Mouse (Mus musculus) thymus, adult 2 months (tissue): ENCODE measurements at regions not wholly inside any gene's neighbourhood (a gene's known extent, or its start where the extent isn't known, plus 50 kb on each side); places are given as distances from the start of the nearest gene placed in this dataset.
"Not testable (repeated sequence)": the region's sequence is repeated elsewhere in the genome, so short reads cannot be mapped to it uniquely, and the experiment has no call there.

Experiments
- DNase-seq: peaks from one replicate; pipeline ENCODE4 v3.0.0; 2021
- H3K27ac ChIP-seq: fragments of 200-500 bp; 2 replicates; pipeline ENCODE4 v1.5.1; 2012; ENCODE audit warnings: low read length, control low read depth; ENCODE audit not compliant: control insufficient read depth, insufficient read depth
- H3K27me3 ChIP-seq: fragments of 200-500 bp; 2 replicates; pipeline ENCODE4 v1.6.1; 2012; ENCODE audit warnings: mild to moderate bottlenecking, low read length, moderate library complexity, mixed read lengths; ENCODE audit not compliant: control insufficient read depth, insufficient read depth
- H3K36me3 ChIP-seq: fragments of 200-500 bp; 2 replicates; pipeline ENCODE4 v1.6.1; 2012; ENCODE audit warnings: mild to moderate bottlenecking, low read length, moderate library complexity; ENCODE audit not compliant: control insufficient read depth, insufficient read depth
- H3K4me1 ChIP-seq: fragments of 200-500 bp; replicated peaks from 2 replicates; pipeline ENCODE4 v1.6.1; 2012; ENCODE audit warnings: low read length; ENCODE audit not compliant: control insufficient read depth, insufficient read depth
- H3K4me3 ChIP-seq: fragments of 200-500 bp; 2 replicates; pipeline ENCODE4 v1.5.1; 2012; ENCODE audit warnings: mild to moderate bottlenecking, low read length, control low read depth, moderate library complexity; ENCODE audit not compliant: control insufficient read depth, insufficient read depth
- CTCF ChIP-seq: fragments of 200-500 bp; IDR thresholded peaks from 2 replicates; pipeline ENCODE4 v1.5.1; 2012; ENCODE audit warnings: mild to moderate bottlenecking, control low read depth, low read length, moderate library complexity, borderline replicate concordance; ENCODE audit not compliant: control insufficient read depth, poor library complexity, insufficient read depth; ENCODE audit errors: extremely low read depth
- POLR2A ChIP-seq: fragments of 200-500 bp; IDR thresholded peaks from 2 replicates; pipeline ENCODE4 v1.6.1; 2012; ENCODE audit warnings: mild to moderate bottlenecking, low read length, control low read depth, moderate library complexity; ENCODE audit not compliant: control insufficient read depth, poor library complexity, insufficient read depth; ENCODE audit errors: extremely low read depth
- WGBS: fragments of 180-500 bp; shearing (Covaris S2); methylation state at CpG from one replicate; pipeline ENCODE4 v1.1.7; 2018; 5-methylcytosine and 5-hydroxymethylcytosine counted together

DNA sequence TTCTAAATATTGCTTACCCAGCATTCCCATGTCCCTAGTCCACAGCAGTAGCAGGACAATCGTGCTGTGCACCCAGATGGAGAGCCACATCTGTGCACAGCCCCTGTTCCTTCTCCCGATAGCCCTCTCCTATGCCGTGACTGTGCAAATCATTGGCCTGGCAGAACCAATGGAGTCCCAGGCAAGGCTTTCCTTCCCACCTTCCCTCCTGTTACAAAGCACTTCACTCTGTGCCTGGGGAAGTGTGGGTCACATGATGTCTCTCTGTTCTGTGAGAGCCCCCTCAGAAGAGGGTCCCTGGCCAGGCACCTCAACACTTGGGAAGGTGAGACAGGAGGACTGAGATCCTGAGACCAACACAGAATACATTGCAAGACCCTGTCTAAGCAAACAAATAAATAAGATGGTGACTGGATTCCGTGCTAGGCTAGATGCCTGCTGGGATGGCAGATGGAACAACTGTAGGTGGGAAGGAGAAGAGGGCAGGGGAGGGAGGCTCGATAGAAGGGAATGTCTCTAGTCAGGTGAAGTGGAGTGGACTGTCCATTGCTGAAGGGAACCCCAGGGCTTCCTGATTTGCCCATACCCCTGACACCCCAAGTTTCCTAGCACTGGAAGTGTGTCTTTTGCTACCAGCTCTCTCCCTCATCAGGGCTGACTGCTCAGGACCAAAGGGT, 73.5 kb downstream of the Rassf10 start:
- no peak for DNase-seq
- Histone ChIP-seq H3K36me3 (no peaks in the 10 kb centered on the region), H3K4me1 (no peaks in the 10 kb centered on the region), H3K27ac (no peak overlapping the region), H3K4me3 (no peak overlapping the region), H3K27me3 (no peaks in the 10 kb centered on the region)
- 88% methylated on average over 5 of the region's 5 CpGs for WGBS
- TF ChIP-seq CTCF = no peak

DNA sequence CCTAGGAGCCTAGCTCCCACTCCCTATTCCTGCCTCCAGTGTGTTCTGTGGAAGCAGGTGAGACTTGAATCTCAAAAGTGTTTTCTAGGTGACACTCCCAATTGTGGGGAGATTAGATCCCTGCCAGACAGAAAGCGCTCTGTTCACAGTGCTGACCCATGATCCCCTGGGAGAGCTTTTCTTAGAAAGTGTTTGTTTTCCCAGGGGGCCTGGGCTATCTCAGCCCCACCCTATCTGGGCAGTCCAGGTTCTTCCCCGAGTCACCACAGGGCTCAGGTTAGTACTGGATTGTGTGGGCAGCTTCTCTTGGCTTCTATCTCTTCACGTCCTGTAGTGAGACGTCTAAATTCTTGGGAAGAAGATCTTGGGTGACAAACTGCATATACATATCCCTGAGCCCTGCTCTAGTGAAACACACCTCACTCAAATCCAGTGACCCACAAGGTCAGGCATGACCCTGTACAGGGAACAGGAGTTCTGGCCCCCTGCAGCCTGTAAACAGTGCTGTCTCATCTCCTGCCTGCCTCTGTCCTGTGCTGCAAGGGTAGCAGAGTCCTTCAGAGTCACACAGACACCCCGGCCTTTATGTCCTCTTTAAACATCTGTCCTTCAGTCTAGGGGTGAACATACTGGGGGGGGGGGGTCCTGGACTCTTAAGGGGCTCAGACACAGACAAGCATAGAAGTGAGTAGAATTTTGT, 76.4 kb downstream of the Rassf10 start:
- no peak for DNase-seq
- WGBS = 82% methylated on average over 5 of the region's 5 CpGs
- TF ChIP-seq POLR2A = no peak
- TF ChIP-seq CTCF = no peak
- H3K36me3 ChIP-seq = no peaks in the 10 kb centered on the region
- no peaks in the 10 kb centered on the region for H3K27me3 ChIP-seq
- H3K27ac ChIP-seq = no peak overlapping the region
- no peak overlapping the region for H3K4me3 ChIP-seq
- no peaks in the 10 kb centered on the region for H3K4me1 ChIP-seq

DNA sequence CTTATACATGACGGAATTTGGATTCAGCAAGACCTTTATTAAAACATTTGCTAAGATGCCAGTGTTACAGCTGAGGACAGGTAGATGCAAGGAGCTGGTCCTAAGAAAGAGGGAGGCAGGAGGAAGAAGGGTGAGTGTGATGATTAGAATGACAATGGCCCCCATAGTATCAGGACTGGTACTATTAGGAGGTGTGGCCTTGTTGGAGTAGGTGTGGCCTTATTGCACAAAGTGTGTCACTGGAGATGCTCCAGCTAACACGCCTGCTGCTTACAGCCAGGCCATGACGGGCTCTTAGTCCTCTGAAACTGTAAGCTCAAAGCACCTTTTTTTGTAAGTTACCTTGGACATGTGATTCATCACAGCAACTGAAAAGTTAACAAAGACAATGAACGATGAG, 82.0 kb downstream of the Rassf10 start:
- DNase-seq = no peak
- Histone ChIP-seq H3K4me3 (no peak overlapping the region), H3K36me3 (no peaks in the 10 kb centered on the region), H3K27ac (no peak overlapping the region), H3K27me3 (no peaks in the 10 kb centered on the region), H3K4me1 (peaks cover 4% of the 10 kb centered on the region; the same call in 1 of the 2 replicates)
- no peak for TF ChIP-seq CTCF
- TF ChIP-seq POLR2A = no peak
- WGBS = 98% methylated on average over 4 of the region's 4 CpGs

DNA sequence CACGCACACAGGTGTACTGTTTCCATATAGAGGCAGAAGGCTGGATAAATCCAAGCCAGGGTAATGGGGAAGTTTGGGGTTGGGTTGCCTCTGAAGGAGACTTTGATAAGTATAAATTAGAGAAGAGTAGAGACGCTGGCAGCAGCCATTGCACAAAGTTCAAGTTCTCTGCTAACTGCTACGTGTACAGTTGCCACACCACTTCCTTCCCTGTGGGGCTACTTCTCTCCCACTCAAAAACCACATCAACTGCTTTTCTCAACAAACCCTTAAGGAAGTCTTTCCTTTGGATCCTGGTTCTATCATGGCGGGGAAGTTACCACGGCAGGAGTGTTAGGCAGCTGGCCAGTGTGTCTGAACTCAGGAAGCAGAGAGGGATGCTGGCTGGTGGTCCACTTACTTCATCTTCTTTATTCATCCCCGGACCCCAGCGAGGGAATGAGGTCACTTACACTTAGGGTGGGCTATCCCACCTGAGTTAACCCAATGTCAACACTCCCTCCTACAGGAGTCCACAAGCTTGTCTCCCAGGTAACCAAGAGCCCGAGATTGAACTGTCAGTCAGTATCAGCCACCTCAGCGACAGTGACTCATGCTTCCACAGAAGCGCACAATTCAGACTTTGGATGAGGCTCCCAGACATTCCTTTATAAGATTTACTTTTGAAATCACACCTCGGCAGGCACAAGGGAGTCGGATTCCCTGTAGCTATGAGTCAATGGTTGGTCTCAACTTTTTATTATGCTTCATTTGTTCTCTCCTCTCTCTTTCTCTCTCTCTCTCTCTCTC, 84.3 kb downstream of the Rassf10 start:
- 36% methylated on average over 12 of the region's 12 CpGs for WGBS
- Histone ChIP-seq H3K4me1 (peaks cover 4% of the 10 kb centered on the region; the same call in 1 of the 2 replicates), H3K4me3 (no peak overlapping the region), H3K27me3 (no peaks in the 10 kb centered on the region), H3K27ac (no peak overlapping the region), H3K36me3 (no peaks in the 10 kb centered on the region)
- no peak for DNase-seq
- TF ChIP-seq POLR2A = no peak
- no peak for TF ChIP-seq CTCF

DNA sequence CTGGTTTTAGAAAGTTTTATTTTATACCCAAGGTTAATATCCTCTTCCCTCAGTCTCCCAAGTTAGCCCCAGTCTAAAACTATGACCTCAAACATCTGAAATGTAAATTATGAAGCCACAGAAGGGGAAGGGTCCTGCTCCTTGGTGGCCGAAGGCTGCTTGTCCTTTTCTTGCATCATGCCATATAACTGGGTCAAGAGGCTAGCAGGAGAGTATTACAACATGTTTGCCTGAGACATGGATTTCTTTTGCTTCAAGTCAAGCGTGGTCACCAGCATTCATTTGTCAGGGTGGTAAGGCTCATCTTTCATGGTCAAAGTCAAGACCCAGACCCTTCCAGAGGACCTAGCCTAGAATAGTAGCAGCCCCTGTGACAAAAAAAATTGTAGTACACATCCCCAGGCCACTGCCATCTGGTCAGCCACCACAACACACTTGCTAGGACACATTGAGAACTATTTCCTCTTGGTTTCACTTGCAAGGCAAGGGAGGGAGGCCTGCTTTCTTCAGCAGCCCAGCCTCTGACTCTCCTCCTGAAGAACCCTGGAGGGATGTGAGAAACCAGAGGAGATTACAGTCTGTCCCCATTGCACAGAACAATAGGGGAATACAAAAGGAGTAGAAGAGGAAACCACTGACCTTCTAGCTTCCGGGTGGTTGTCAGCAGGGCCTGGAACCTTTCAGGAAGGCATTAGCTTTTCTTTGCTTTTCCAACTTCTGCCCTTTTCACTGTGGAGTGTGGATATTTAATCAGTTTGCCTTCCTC, 85.3 kb downstream of the Rassf10 start:
- no peaks in the 10 kb centered on the region for H3K36me3 ChIP-seq
- peaks cover 4% of the 10 kb centered on the region; the same call in 1 of the 2 replicates for H3K4me1 ChIP-seq
- WGBS = 67% methylated on average over 3 of the region's 3 CpGs
- H3K27me3 ChIP-seq = no peaks in the 10 kb centered on the region
- H3K4me3 ChIP-seq = no peak overlapping the region
- no peak overlapping the region for H3K27ac ChIP-seq
- TF ChIP-seq POLR2A (no peak), CTCF (no peak)
- no peak for DNase-seq

DNA sequence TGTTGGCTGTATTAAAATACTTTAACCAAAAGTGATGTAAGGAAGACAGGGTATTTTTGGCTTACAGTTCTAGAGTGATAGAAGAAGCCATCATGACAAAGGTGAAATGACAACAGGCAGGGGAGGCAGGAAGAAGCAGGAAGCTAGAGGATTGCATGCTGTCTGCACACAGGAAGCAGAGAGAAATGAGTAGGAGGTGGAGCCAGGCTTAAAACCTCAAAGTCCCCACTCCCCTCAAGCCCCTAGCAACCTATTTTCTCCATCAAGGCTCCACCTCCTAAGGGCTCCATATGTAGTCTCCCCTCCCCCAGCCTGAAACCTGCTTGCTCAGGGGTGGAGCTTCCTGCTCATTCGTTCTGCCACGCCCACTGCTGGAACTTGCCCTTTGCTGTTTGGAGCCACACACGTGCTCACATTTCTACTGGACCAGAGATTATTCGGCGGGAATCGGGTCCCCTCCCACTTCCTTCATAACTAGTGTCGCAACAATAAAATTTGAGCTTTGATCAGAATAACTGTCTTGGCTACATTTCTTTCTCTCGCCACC, 91.9 kb downstream of the Rassf10 start:
- H3K4me3 ChIP-seq, H3K27ac ChIP-seq, DNase-seq, H3K4me1 ChIP-seq, H3K36me3 ChIP-seq, H3K27me3 ChIP-seq: not testable (repeated sequence)
- 82% methylated on average over 8 of the region's 8 CpGs for WGBS

DNA sequence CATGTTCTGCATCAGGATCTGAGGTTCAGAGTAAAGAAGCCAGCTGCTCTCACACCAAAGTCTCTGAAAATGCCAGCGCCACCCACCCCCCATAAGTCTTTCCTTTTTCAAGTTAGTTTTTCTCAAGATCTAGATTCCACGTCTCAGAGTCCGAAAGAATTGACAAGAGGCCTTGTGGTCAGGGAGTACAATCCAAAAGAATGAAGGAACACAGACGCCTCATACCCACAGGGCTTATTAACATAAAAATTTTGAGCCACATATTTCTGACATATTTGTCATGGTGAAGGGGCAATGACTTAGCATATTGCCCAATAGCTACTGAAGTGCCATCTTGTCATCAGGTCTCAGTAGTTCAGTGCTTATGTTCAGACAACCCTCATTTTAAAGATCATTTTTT, 92.6 kb downstream of the Rassf10 start:
- no peak overlapping the region for H3K4me3 ChIP-seq
- H3K36me3 ChIP-seq = no peaks in the 10 kb centered on the region
- H3K27me3 ChIP-seq = no peaks in the 10 kb centered on the region
- no peak for DNase-seq
- WGBS = 94% methylated on average over 4 of the region's 4 CpGs
- H3K4me1 ChIP-seq = no peaks in the 10 kb centered on the region
- TF ChIP-seq CTCF (no peak), POLR2A (no peak)
- H3K27ac ChIP-seq = no peak overlapping the region
